Mouse (Mus musculus): ENCODE measurements around the gene Fgd2.

Gene Fgd2

DNA sequence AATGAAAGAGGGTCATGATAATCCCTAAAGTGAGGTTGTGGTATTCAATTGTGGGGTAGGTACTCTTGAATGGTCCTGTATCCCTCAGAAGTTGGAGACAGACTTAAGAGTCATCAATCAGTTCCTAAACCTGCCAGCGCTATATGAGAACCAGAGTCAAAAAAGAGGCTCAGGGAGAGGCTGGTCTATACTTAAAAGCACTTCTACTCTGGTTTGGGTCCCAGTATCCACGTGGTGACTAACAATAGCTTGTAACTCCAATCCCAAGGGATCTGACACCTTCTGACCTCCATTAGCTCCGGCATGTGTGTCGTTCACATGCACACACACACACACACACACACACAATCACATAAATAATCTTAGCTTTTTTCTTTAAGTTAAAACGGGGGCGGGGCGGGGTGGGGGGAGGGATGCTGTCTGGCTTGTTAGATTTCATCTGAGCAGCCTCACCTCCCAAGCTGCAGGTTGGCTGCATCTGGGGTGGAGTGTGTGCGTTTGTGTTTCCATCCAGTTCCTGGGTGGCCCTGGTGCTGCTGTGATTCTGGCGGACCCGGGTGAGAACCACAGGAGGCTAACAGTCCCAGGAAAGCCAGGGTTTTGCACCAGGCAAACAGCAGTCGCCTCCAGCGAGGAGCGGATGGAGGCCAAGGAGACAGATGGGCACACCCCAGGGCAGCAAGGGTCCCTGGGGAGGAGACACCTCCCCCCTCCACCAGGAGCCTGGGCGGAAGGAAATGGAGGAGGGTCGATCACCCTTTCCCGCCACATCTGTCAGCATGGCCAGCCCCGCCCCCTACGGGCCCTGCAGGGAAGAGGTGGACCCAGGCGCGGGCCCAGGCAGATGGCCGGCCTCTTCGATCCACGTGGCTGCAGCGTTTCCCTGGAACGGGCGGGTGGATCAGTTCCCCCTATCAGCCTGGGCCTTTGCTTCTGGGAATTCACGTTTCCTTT is 37.0 kb downstream of the Fgd2 start:
- peak; percentile 10 to 33 for DNase-seq (ENCODE audit: low spot score in 2 of 2)

DNA sequence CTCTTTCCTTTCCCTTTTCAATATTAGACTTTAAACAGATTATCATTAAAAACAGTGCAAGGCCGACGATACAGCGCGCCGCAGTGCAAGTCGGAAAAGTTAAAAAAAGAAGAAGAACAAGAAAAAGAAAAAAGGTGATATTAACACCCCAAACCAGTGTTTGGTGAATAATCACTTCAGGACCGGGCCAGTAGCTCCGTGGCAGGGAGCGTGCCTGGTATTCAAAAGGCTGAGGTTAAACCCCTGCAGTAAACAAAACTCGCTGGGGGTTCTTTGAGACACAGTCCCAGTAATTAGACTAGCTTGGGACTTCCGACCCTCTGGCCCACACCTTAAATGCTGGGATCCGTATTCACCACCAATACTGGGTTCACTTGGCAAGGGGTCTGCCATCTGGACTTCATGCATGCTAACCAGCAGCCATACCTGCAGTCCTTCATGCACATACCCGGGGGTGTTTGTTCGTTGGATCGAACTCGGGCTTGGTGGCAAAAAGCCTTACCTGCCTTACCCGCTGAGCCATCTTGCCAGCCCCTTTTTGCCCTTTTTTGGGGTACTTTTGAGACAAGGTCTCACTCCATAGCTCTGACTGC is 37.8 kb downstream of the Fgd2 start:
- DNase-seq (ENCODE audit: low spot score in 2 of 2): no peak

DNA sequence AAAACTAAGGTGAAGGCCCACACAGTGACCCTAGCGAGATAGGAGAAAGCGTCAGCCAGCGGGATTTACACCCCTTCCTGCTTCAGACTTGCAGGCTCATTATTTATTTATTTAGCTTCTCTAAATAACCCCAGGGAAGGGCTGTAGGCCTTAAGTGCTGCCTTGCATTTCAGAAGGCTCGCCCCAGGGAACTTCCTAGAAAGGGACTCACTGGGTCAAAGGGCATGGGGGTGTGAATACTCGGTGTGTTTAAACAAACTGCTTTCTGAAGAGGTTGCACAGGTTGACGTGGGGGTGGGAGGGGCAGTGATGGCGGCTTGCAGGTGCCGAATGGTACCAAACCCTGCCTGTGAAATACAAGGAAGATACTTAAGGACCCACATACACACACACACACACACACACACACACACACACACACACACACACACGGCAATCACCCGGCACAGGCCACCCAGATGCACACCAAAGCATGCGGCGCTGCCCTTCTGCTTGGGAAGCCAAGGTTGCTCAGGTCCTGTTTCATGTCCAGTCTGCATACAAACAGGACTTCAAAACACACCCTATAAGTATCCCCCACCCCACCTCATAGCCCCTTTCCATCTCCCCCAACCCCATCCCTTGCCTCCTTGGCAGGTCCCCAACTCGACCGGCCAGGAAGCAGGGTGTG is 38.7 kb downstream of the Fgd2 start:
- DNase-seq (ENCODE audit: low spot score in 2 of 2): no peak

DNA sequence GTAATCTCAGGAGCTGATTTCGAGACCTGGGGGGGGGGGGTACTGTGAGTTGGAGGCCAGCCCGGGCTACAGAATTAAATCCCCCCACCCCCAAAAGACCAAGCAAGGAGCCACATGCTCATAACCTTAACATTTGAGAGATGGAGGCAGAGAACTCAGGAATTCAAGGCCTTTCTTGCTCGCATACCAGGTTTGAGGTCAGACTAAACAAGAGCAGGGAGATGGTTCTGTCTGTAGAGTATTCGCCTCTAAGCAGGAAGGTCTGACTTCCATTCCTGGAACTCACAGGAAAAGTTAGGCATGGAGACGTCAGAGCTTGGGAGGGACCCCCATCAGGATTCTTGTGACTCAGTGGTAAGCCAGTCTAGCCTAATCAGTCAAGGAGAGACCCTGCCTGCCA is 39.3 kb downstream of the Fgd2 start:
- DNase-seq (ENCODE audit: low spot score in 2 of 2): no peak

DNA sequence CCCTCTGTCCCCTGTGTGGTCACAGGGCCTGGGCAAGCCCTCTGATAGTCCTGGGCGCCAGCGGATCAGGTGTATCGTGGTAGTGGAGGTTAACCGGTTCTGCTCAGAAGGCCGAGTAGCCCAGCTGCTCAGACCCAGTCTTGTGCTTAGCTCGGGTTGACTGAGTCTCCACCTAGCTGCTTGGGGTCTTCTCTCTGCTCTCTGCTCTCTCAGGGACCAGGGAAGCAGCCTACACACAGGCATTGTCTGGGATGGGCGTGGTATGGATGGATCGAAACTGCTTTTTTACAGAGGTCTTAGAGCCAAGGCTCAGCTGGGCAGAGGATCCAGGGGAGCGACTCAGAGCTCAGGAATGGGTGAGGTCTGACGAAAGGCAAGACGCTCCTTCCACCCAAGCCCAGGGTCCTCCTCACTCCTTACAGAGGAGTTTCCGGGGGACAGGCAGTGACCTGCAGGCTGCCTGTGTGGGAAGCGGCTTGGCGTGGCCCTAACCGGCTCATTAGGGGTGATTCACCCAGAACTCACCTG is 41.1 kb downstream of the Fgd2 start:
- no peak for DNase-seq (ENCODE audit: low spot score in 2 of 2)

DNA sequence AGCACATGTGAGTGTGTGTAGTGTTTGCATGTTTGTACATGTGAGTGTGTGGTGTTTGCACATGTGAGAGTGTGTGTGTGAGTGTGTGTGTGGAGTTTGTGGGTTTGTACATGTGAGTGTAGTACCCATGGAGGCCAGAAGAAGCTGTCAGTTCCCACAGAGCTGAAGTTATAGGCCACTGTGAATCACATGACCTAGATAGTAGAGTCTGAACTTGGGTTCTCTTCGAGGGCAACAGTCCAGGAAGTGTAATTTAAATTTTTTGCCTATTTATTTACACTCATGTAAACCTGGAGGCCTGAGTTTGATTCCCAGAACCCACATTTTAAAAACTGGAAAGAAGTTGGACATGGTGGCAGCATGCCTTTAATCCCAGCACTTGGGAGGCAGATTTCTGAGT is 42.5 kb downstream of the Fgd2 start:
- no peak for DNase-seq (ENCODE audit: low spot score in 2 of 2)

DNA sequence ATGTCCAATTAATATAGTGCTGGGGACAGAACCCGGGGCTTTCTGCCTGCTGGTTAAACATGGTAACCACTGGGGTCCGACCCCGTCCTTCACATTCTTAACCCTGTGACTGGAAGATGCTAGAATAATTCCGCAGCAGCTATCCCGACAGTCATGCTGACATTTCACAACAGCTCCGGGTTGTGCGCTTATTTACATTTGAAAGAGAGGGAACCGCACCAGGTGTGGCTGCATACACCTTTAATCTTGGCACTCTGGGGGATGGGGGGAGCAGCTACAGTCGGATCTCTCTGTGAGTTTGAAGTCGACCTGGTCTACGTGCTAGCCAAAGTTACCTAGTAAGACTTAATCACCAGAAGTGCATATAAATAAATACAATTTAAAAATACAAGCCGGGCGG is 44.8 kb downstream of the Fgd2 start:
- no peak for DNase-seq (ENCODE audit: low spot score in 2 of 2)

DNA sequence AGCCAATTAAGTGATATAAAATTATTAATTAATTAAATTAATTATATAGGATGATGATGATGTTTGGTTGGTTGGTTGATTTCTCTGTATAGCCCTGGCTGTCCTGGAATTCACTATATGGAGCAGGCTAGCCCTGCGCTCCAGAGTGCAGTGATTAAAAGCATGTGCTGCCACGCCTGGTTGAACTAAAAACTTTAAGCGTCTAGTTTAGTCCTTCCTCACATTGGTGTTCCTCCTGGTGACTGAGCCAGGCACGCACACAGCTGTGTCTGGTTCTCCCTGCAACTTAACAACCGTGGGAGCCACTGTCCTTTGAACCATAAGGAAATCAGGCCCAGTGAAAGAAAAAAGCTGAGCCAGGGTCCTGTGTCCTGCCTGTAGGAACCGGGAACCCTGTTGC is 45.4 kb downstream of the Fgd2 start:
- no peak for DNase-seq (ENCODE audit: low spot score in 2 of 2)

DNA sequence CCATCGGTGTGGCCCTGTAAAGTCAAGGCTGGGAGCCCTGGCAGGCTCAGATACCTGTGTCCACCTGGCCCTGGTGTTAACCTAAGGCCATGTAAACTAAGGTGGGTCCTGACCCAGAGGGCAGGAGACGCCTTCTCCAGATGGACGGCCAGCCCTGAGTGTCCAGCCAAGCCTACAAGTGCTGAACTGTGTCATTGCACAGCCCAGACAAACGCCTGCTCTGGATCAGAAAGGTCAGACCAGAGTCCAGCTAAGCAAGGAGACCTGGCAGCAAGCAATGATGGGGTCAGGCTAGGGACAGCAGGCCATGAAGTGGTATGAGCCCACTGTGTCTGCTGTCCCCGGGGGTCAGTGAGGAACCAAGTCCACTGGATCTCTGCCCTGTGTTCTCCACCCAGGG is 46.7 kb downstream of the Fgd2 start:
- DNase-seq (ENCODE audit: low spot score in 2 of 2): no peak

DNA sequence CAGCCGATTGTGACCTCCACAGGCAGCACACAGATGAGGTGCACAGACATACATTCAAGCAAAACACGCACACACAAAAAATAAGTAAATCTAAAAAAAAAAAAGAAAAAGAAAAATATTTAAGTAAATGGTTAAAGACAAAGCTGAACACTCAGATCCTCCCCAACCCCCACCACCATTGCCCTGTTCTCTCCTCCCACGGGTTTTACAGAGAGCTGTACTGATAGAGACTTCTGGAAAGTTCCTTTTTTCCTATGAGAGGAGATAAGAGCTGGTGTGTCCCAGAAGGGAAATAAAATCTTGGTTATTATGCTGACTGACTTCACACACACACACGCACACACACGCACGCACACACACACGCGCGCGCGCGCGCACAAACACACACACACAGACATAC is 47.6 kb downstream of the Fgd2 start:
- no peak for DNase-seq (ENCODE audit: low spot score in 2 of 2)

DNA sequence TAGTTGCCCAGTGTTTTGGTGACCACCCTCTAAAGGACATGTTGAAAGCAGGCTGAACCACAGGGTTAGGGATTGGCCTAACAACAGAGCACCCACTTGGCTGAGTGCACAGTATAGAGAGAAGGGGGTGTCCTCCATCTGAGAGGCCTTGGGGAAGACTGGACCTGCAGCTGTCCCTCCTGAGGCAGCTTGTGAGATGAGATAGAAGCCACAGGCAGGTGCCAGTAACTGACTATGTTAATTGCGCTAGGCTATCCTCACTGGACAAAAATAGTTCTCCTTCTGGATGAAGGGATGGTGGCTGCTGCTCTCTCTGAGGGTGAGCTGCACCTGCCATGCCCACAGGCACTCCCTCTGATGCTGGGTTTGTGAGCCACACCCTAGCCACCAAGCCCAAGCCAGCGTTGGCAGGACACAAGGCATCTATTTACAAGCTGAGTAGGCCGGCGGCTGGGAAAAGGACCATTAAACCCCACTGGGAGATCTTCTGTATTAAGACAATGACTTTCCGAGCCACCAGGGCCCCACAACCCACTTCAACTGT is 49.2 kb downstream of the Fgd2 start:
- DNase-seq (ENCODE audit: low spot score in 2 of 2): no peak

DNA sequence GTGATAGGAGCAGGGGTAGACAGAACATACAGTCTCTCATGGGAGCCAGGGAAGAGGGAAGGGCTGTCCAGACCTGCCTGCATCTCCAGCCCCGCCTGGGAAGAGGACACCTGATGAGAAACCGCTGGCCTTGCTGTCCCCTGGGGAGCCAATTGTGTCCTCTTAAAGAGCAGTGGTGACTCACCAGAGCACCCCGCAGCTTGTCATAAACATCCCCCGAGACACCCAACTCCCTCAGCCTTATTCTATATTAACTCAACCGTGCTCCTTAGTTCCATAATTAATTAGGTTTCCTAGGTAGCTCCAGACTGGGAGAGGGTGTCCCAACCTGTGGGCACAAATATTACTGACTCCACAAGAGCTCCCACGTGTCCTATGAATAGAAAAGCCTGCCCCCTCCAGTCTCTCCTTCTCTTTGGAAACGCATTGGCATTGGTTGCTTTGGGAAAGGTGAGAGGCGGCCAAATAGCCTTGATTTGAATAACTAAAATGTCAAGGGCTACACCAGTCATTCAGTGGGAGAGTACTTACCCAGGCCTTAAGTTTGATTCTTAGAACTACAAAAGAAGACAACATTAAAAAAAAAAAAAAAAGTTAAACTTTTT is 51.2 kb downstream of the Fgd2 start:
- DNase-seq (ENCODE audit: low spot score in 2 of 2): peak; percentile 16 to 25

DNA sequence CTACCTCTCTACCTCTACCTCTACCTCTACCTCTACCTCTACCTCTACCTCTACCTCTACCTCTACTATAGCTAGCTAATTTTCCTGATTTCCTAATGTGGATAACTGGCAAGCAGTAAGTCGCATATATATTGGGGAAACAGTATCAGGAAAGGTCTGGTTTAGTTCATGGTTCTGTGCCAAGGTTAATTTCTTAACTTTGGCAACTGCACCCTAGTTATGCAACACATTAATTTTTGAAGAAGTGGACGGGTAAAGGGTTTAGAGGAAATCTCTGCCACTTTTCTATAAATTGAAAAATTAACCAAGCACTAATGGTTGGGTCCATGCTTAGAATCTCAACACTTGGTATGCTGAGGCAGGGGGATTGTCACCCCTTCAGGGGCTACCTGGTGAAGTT is 53.9 kb downstream of the Fgd2 start:
- no peak for DNase-seq (ENCODE audit: low spot score in 2 of 2)

DNA sequence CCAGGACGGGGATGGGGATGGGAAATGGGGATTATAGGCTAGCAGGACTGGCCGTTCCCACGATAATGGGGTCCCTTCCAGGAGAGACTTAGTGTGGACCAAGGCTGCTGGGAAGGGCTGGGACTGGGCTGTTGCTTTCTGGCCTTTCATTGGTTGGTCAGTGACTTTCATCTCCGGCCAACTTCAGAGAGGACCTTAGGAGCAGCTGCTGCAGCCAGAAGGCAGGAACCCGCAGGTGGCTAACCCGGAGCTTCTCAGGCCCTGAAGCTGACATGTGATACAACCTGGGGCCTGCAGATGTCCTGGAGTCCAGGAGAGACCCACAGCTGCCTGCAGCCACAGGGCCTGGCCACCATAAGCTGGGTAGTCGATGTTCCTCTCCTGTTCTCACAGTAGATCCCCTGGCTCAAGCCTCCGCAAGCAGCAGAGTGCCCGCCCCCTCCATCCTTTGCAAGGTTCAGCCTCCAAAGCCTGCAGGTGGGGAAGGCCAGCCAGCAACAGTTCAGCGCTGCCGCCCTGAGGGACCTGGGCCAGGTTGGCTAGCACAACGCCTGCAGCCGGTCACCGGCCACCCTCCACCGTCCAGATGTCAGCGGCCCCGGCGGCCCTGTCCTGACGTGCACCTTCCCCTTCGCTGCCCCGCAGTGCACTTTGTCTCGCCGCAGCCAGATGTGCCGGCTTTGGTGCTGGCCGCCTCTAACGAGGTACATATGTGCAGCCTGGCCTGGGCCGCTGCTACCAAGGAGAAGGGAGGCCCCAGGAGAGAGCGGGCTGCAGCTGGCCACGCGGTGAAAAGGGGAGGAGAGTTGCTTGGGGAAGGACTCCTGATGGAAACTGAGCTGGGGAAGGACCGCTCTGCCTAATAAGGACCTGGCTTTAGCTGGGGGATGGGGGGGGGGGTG is 55.3 kb downstream of the Fgd2 start:
- DNase-seq (ENCODE audit: low spot score in 2 of 2): no peak

DNA sequence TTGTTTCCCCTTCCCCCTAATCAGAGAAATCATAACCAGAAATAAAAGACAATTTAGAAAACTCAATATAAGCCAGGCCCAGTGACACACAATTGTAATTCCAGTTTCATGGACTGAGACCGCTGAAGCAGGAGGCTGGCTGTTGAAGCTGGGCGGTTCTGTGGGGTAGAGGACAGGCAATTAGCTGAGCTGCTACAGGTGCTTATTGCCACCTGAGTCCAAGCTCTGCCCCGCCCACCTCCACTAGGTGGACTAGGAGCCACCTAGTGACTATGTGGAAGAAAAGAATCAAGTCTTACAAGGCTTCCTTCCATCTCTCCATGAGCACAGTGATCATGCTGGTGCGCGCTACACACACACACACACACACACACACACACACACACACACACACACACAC is 56.0 kb downstream of the Fgd2 start:
- DNase-seq (ENCODE audit: low spot score in 2 of 2): no peak

DNA sequence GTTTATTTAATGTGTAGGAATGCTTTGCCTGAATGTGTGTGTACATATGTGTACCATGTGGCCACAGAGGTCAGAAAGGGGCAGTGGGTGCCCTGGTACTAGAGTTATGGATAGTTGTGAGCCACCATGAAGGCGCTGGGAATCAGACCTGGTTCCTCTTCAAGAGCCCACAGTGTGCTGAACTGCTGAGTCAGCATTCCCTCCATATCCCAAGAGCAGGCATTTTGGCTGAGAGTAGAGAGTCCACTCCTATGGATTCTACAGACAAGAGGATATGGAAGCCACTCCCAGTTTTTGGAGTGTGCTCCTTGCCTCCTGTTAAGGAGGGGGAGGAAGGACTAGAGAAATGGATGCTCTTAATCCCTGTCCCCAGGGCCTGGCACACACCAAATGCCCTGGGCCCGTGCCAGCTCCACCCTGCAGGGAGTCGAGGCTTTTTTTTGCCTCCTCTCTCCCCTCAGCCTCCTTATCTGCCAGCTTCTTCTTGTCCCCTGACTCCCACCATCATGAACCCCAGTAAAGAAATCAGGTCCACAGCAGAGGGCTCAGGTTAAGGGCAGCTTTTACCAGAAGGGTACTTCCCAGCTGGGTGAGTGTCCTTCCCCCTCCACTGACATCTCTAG is 58.2 kb downstream of the Fgd2 start:
- DNase-seq (ENCODE audit: low spot score in 2 of 2): no peak

DNA sequence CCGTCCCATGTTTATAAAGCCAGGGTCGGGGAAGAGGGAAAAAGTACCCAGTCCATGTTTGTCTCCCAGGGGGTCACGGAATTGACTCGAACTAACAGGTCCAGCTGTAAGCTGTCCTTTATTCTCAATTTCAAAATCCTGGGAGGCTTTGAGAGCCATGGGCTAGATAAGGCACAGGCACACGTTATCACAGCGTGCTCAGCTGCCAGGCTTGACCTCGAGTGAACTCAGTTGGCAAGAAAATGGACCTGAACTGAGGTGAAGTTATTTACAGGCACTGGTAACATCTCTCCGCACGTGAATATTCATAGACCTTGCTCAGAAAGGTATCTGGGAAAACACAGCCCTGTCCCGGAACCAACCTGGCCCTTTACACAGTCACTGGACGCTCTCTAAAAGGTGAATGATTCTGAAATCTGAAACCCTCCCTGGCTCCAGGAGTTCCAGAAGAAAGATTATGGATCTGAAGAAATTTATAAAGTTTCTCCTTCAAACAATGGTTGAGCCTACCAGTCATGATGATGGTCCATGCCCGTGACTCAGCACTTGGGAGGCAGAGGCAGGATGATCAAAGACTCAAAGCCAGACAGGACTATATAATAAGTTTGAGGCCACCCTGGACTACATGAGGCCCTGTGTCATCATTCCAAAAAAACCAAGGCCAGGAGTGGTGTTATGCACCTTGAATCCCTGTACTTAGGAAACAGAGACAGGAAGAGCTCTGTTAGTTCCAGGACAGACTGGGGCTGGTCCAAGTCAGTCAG is 59.4 kb downstream of the Fgd2 start:
- no peak for DNase-seq (ENCODE audit: low spot score in 2 of 2)

DNA sequence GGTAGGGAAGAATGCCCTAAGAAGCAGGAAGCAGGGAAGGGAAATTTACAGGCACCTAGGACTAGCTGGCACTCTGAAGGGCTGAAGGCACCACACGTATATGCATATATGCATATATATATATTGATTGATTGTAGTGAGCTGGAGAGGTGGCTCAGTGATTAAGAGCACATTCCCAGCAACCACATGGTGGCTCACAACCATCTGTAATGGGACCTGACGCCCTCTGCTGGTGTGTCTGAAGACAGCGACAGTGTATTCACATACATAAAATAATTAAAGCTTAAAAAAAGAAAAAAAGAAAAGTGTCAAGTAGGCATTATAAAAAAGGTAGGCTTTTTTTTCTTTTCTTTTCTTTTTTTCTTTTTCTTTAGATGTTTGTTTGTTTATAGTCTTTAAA is 60.6 kb downstream of the Fgd2 start:
- DNase-seq (ENCODE audit: low spot score in 2 of 2): no peak

DNA sequence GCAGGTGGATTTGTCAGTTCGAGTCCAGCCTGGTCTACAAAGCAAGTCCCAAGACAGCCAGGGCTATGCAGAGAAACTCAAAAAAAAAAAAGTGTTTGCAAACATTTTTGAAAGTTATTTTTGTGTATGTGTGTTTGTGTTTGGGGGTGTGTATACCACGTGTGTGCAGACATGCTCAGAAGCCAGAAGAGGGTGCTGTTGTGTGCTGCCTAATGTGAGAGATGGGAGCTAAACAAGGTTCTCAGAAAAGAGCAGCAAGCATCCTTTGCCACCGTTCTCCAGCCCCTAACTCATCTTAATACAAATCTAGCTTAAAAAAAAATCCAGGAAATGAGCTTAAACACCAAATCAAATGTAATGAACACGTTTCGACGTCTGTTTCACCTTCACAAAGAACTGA is 61.6 kb downstream of the Fgd2 start:
- DNase-seq (ENCODE audit: low spot score in 2 of 2): no peak

Measured in right cerebral cortex, adult 2 months (tissue).